Mouse (Mus musculus) heart, embryonic 10.5 days (tissue): ENCODE results near the gene Opalin. TPM values are rescaled to one million over a fixed set of nuclear protein-coding genes. Genes with fewer than 3 reads are reported as not detected.

Experiments used
- DNase-seq: peaks from one replicate; pipeline ENCODE4 v3.0.0-alpha.2; 2017; ENCODE audit warnings: low spot score
- H3K27ac ChIP-seq: fragments of 300-500 bp; sonication (generic); 2 replicates; pipeline ENCODE4 v1.5.1; 2016; ENCODE audit warnings: mild to moderate bottlenecking
- H3K27me3 ChIP-seq: fragments of 300-500 bp; sonication (generic); 2 replicates; pipeline ENCODE4 v1.6.1; 2016; ENCODE audit warnings: mild to moderate bottlenecking; ENCODE audit not compliant: poor library complexity, insufficient read depth, severe bottlenecking
- H3K36me3 ChIP-seq: fragments of 300-500 bp; sonication (generic); 2 replicates; pipeline ENCODE4 v1.6.1; 2016; ENCODE audit warnings: mild to moderate bottlenecking, moderate library complexity
- H3K4me1 ChIP-seq: fragments of 300-500 bp; sonication (generic); 2 replicates; pipeline ENCODE4 v1.6.1; 2016; ENCODE audit warnings: mild to moderate bottlenecking
- H3K4me3 ChIP-seq: fragments of 300-500 bp; sonication (generic); 2 replicates; pipeline ENCODE4 v1.5.1; 2016; ENCODE audit warnings: mild to moderate bottlenecking, moderate library complexity
- H3K9me3 ChIP-seq: fragments of 300-500 bp; sonication (generic); 2 replicates; pipeline ENCODE4 v1.6.1; 2016; ENCODE audit warnings: mild to moderate bottlenecking, moderate library complexity
- WGBS: fragments of 180-500 bp; shearing (Covaris S2); methylation state at CpG from one replicate; pipeline ENCODE4 v1.1.7; 2016; 5-methylcytosine and 5-hydroxymethylcytosine counted together
- polyA plus RNA-seq: library from polyadenylated mRNA; unstranded; fragments of >200 nt; fragmentation: Nextera tagmentation; extraction: Ambion mirVana; gene quantifications from 2 replicates; pipeline ENCODE4 v1.2.1, GENCODE M21; 2016

Opalin gene
- polyA plus RNA-seq, 1 experiment from 2014 or later = not detected

GRCm38 (mm10) chr19:41027601-41028000 is 49.3 kb downstream of the Opalin start:
- Histone ChIP-seq H3K4me1 (no peaks in the 10 kb centered on the region), H3K9me3 (no peaks in the 10 kb centered on the region), H3K4me3 (no peak overlapping the region), H3K27ac (no peak overlapping the region), H3K36me3 (no peaks in the 10 kb centered on the region), H3K27me3 (0 out of 2 replicates have a peak, but pooled peaks cover 8% of the 10 kb centered on the region)
- WGBS = 88% methylated on average over 9 of the region's 9 CpGs
- DNase-seq = no peak

GRCm38 (mm10) chr19:41027024-41027423 is 49.9 kb downstream of the Opalin start:
- Histone ChIP-seq H3K27ac (no peak overlapping the region), H3K4me3 (no peak overlapping the region), H3K4me1 (no peaks in the 10 kb centered on the region), H3K9me3 (no peaks in the 10 kb centered on the region), H3K36me3 (no peaks in the 10 kb centered on the region), H3K27me3 (0 out of 2 replicates have a peak, but pooled peaks cover 12% of the 10 kb centered on the region)
- DNase-seq = no peak
- WGBS = 88% methylated on average over 5 of the region's 5 CpGs

- H3K36me3 ChIP-seq = no peaks in the 10 kb centered on the region
- H3K9me3 ChIP-seq = no peaks in the 10 kb centered on the region
- H3K27me3 ChIP-seq = peaks cover 12% of the 10 kb centered on the region; the same call in 1 of the 2 replicates
- no peak for DNase-seq
- H3K4me1 ChIP-seq = no peaks in the 10 kb centered on the region
- H3K4me3 ChIP-seq = no peak overlapping the region
- no peak overlapping the region for H3K27ac ChIP-seq
- 85% methylated on average over 8 of the region's 8 CpGs for WGBS
Measured at GRCm38 (mm10) chr19:41026551-41026950, 50.4 kb downstream of the Opalin start.

DNA sequence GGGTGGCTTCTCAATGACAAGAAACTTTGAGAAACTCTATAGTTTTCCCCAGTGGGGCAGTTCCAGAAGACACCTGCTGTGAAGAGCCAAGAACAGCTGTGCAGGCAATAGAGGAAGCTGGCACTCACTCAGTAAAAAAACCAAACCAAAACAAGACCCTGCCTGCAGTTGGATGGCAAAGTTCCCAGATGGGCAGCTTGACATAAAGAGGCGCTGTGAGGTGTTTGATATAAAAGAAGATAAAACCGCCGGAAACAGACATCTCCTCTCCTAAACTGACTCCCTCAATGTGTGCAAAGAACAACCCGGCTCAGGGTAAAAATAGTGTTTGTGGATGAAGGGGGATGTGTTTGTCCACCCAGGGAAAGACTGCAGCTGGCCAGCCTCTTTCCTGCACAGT is 54.7 kb downstream of the Opalin start:
- WGBS = 82% methylated on average over 4 of the region's 4 CpGs
- no peak overlapping the region for H3K4me3 ChIP-seq
- DNase-seq = no peak
- H3K36me3 ChIP-seq = no peaks in the 10 kb centered on the region
- H3K4me1 ChIP-seq = no peaks in the 10 kb centered on the region
- H3K9me3 ChIP-seq = no peaks in the 10 kb centered on the region
- H3K27ac ChIP-seq = no peak overlapping the region
- peaks cover 34% of the 10 kb centered on the region for H3K27me3 ChIP-seq

GRCm38 (mm10) chr19:41020537-41020936 is 56.4 kb downstream of the Opalin start:
- 63% methylated on average over 3 of the region's 3 CpGs for WGBS

GRCm38 (mm10) chr19:41019164-41019675 is 57.7 kb downstream of the Opalin start:
- Histone ChIP-seq H3K9me3 (no peaks in the 10 kb centered on the region), H3K27me3 (peaks cover 46% of the 10 kb centered on the region), H3K27ac (no peak overlapping the region), H3K4me1 (peaks cover 3% of the 10 kb centered on the region; the same call in 1 of the 2 replicates), H3K36me3 (no peaks in the 10 kb centered on the region), H3K4me3 (no peak overlapping the region)
- DNase-seq = no peak
- 78% methylated on average over 5 of the region's 5 CpGs for WGBS

More at GRCm38 (mm10) chr19:41020537-41020936, 56.4 kb downstream of the Opalin start:
- H3K9me3 ChIP-seq = no peaks in the 10 kb centered on the region
- H3K36me3 ChIP-seq = no peaks in the 10 kb centered on the region
- peaks cover 39% of the 10 kb centered on the region for H3K27me3 ChIP-seq
- DNase-seq = no peak
- no peak overlapping the region for H3K4me3 ChIP-seq
- no peak overlapping the region for H3K27ac ChIP-seq
- peaks cover 3% of the 10 kb centered on the region; the same call in 1 of the 2 replicates for H3K4me1 ChIP-seq

GRCm38 (mm10) chr19:41015951-41016716 is 60.8 kb downstream of the Opalin start:
- peaks cover 8% of the 10 kb centered on the region for H3K4me1 ChIP-seq
- no peak overlapping the region for H3K27ac ChIP-seq
- H3K27me3 ChIP-seq = peaks cover 50% of the 10 kb centered on the region
- no peak for DNase-seq
- H3K9me3 ChIP-seq = no peaks in the 10 kb centered on the region
- H3K36me3 ChIP-seq = no peaks in the 10 kb centered on the region
- 15% methylated on average over 14 of the region's 14 CpGs for WGBS
- H3K4me3 ChIP-seq = peak overlapping the region; percentile 35

- no peak for DNase-seq
- Histone ChIP-seq H3K27me3 (peaks cover 35% of the 10 kb centered on the region), H3K4me3 (no peak overlapping the region), H3K9me3 (no peaks in the 10 kb centered on the region), H3K36me3 (no peaks in the 10 kb centered on the region), H3K27ac (no peak overlapping the region), H3K4me1 (peaks cover 8% of the 10 kb centered on the region)
- 24% methylated on average over 9 of the region's 9 CpGs for WGBS
Measured at GRCm38 (mm10) chr19:41014003-41014402, 62.9 kb downstream of the Opalin start.

GRCm38 (mm10) chr19:41013591-41013990 is 63.3 kb downstream of the Opalin start:
- Histone ChIP-seq H3K27me3 (peaks cover 35% of the 10 kb centered on the region), H3K4me1 (peaks cover 8% of the 10 kb centered on the region), H3K9me3 (no peaks in the 10 kb centered on the region), H3K4me3 (no peak overlapping the region), H3K36me3 (no peaks in the 10 kb centered on the region), H3K27ac (no peak overlapping the region)
- DNase-seq = no peak
- 3% methylated on average over 5 of the region's 5 CpGs for WGBS

Other genes with a start within 250 kb of the Opalin start
- 12.3 and 14.7 TPM in 2 replicates for gene Ccnj, start 245.8 kb downstream of the Opalin start, polyA plus RNA-seq
- 9.4 and 10.4 TPM in 2 replicates for gene Zfp518a, start 182.4 kb downstream of the Opalin start, polyA plus RNA-seq
- gene Blnk, start 82.6 kb downstream of the Opalin start, polyA plus RNA-seq = 0.09 and 0.38 TPM in 2 replicates
- 0.06 TPM in 1 of 2 replicates, not detected in the other for gene Dntt, start 47.8 kb downstream of the Opalin start, polyA plus RNA-seq
- 0.05 TPM in 1 of 2 replicates, not detected in the other for gene Tll2, start 129.7 kb upstream of the Opalin start, polyA plus RNA-seq
- 112 and 123 TPM in 2 replicates for gene Tm9sf3, start 186.9 kb upstream of the Opalin start, polyA plus RNA-seq